Mouse (Mus musculus) testis, adult 2 months (tissue): Measurements from ENCODE around the gene Gm49333. TPM values are rescaled to one million over a fixed set of nuclear protein-coding genes. Genes with fewer than 3 reads are reported as not detected.

Experiments
- H3K27ac ChIP-seq: fragments of 200-500 bp; 2 replicates; pipeline ENCODE4 v1.5.1; 2012; ENCODE audit warnings: low read depth, low read length; ENCODE audit not compliant: control insufficient read depth, insufficient read depth
- H3K27me3 ChIP-seq: fragments of 200-500 bp; 2 replicates; pipeline ENCODE4 v1.6.1; 2012; ENCODE audit warnings: mild to moderate bottlenecking, low read length, moderate library complexity; ENCODE audit not compliant: control insufficient read depth, insufficient read depth
- H3K36me3 ChIP-seq: fragments of 200-500 bp; 2 replicates; pipeline ENCODE4 v1.6.1; 2012; ENCODE audit warnings: mild to moderate bottlenecking, low read length; ENCODE audit not compliant: control insufficient read depth, insufficient read depth
- H3K4me1 ChIP-seq: fragments of 200-500 bp; 2 replicates; pipeline ENCODE4 v1.6.1; 2012; ENCODE audit warnings: low read length; ENCODE audit not compliant: control insufficient read depth, insufficient read depth
- H3K4me3 ChIP-seq: fragments of 200-500 bp; 2 replicates; pipeline ENCODE4 v1.5.1; 2012; ENCODE audit warnings: low read depth, mild to moderate bottlenecking, low read length, moderate library complexity, mixed read lengths; ENCODE audit not compliant: control insufficient read depth
- CTCF ChIP-seq: fragments of 200-500 bp; IDR thresholded peaks from 2 replicates; pipeline ENCODE4 v1.5.1; 2012; ENCODE audit warnings: low read depth, mild to moderate bottlenecking, inconsistent platforms, low read length, moderate library complexity; ENCODE audit not compliant: control insufficient read depth, insufficient read depth, insufficient replicate concordance
- POLR2A ChIP-seq: fragments of 200-500 bp; IDR thresholded peaks from 2 replicates; pipeline ENCODE4 v1.6.1; 2012; ENCODE audit warnings: low read depth, mild to moderate bottlenecking, inconsistent platforms, low read length, moderate library complexity; ENCODE audit not compliant: control insufficient read depth
- polyA plus RNA-seq: library from polyadenylated mRNA; depleted of rRNA; stranded (reverse); fragments of >200 nt; gene quantifications from 2 replicates; pipeline ENCODE4 v1.2.3, GENCODE M21; 2012; rRNA removed

Gene Gm49333
- polyA plus RNA-seq, 1 experiment = 0.15 TPM

DNA sequence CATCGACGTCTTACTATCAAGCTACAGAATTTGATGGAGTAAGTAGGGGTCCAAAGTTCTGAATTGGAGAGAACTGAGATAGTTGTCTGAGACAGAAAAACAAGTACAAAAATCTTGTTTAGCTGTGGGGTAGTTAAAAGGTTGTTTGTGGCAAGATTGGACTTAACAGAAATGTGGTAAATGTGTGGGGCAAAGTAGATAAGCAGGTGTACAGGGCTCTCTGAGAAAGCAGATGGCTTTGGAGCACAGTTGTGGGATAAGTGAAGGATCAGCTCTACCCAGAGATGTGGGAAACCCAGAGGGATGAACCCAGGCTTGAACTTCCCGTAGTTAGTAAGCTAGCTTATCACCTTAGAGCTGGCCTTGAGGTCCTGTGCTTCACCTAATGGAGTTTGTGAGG is 79.4 kb downstream of the Gm49333 start:
- Histone ChIP-seq H3K36me3 (peaks cover 3% of the 10 kb centered on the region), H3K27ac (no peak overlapping the region), H3K4me3 (no peak overlapping the region; the same call in 1 of the 2 replicates), H3K27me3 (no peaks in the 10 kb centered on the region), H3K4me1 (peaks cover 21% of the 10 kb centered on the region)
- TF ChIP-seq CTCF = no peak
- no peak for TF ChIP-seq POLR2A

DNA sequence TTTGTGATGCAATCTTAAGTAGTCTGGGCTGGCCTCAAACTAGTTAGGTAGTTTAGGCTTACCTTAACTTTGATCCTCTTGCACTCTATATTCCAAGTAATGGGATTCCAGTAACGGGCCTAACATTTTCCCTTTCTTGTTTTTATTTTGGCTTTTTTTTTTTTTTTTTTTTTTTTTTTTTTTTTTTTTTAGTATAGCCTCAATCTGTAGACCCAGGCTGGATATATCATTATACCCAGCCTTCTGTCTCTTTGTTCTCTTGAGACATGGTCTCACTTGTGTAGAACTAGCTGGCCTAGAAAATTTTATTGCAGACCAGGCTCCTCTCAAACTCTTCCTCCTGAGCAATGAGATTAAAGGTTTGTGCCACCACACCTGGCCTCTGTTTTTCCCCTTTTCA is 80.2 kb downstream of the Gm49333 start:
- no peak overlapping the region for H3K4me3 ChIP-seq
- no peak overlapping the region; the same call in 1 of the 2 replicates for H3K27ac ChIP-seq
- peaks cover 1% of the 10 kb centered on the region for H3K36me3 ChIP-seq
- no peaks in the 10 kb centered on the region for H3K27me3 ChIP-seq
- peaks cover 21% of the 10 kb centered on the region for H3K4me1 ChIP-seq
- TF ChIP-seq POLR2A (no peak), CTCF (no peak)

DNA sequence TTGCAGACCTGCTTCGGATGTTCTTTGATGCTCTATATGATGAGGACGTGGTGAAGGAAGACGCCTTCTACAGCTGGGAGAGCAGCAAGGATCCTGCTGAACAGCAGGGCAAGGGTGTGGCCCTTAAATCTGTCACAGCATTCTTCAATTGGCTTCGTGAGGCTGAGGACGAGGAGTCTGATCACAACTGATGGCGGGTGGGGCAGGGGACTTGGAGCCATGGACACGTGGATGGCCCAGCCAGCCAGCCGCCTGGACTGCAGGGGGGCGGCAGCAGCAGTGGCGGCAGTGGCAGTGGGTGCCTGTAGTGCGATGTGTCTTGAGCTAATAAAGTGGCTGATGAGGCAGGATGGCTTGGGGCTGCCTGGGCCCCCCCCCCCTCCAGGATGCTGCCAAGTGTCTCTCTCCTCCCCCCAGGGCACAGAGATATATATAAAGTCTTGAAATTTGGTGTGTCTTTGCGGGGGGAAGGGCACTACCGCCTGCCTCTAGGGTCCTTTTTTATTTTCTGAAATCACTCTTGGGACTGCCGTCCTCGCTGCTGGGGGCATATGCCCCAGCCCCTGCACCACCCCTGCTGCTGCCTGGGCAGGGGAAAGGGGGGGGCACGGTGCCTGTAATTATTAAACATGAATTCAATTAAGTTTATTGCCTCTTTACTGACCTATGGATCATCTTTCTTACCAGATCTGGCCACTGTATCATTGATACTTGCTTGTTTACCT is 81.0 kb downstream of the Gm49333 start:
- no peaks in the 10 kb centered on the region for H3K27me3 ChIP-seq

DNA sequence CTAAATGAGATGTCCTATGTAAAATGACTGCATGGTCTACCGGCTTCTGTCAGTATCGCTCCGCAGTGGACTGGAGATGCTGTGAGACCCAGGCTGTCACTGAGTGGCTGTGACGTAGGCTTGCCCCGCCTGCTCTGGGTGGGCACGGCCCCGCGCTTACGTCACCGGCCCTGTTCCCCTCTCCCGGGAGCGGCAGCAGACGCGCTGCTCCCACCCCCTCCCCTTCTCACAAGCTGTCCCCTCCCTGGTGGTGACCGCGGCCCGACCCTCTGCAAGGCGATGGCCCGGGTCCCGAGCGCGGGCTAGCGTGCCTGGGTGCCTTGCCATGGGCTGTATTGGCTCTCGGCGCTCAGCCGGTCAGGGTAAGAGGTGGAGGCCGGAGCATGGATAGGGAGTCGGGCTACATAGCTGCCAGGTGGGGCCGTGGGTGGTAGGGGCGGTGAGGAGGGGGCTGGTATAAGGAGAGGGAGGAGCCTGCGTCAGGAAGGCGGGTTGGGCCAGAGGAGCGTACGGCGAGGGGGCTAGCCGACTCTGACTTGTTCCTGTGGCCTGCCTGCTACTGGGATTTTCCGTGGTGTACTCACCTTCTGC is 81.8 kb downstream of the Gm49333 start, which contains the start of gene Fam131a:
Gene Fam131a, plus strand, starts transcription at position 131 of the 591 bp plus-strand sequence.
- Histone ChIP-seq H3K27me3 (no peaks in the 10 kb centered on the region), H3K4me3 (peak within 1 kb of the TSS; percentile 95), H3K27ac (peak within 1 kb of the TSS; percentile 59), H3K4me1 (peaks cover 21% of the 10 kb centered on the region), H3K36me3 (no peaks in the 10 kb centered on the region; the same call in 1 of the 2 replicates)
- TF ChIP-seq POLR2A = peak; percentile 65; the same call in 1 of the 2 replicates
- no peak for TF ChIP-seq CTCF

More for the DNA sequence above, 81.0 kb downstream of the Gm49333 start:
- peak overlapping the region; percentile 44 for H3K27ac ChIP-seq
- peaks cover 21% of the 10 kb centered on the region for H3K4me1 ChIP-seq
- H3K36me3 ChIP-seq = no peaks in the 10 kb centered on the region; the same call in 1 of the 2 replicates
- peak overlapping the region; percentile 55 for H3K4me3 ChIP-seq
- no peak for TF ChIP-seq CTCF
- TF ChIP-seq POLR2A = no peak

DNA sequence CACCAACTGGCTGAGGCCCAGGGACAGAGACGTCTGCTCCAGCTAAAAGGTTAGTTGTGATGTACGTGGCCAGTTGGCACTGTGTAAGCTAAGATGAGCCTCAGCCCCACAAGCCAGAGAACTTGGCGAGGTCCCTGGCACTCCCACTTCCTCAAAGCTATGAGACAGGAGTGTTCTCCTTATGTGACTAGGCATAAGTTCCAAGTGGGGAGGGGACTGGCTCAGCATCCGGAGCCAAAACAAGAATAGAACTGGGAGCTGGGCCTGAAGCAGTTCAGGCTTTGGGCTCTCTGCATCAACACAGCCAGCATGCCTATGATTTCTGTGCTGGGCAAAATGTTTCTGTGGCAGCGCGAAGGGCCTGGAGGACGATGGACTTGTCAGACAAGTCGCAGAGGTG is 83.4 kb downstream of the Gm49333 start:
- Histone ChIP-seq H3K36me3 (no peaks in the 10 kb centered on the region; the same call in 1 of the 2 replicates), H3K27ac (no peak overlapping the region; the same call in 1 of the 2 replicates), H3K4me3 (peak overlapping the region; percentile 95), H3K4me1 (peaks cover 21% of the 10 kb centered on the region), H3K27me3 (no peaks in the 10 kb centered on the region)
- TF ChIP-seq POLR2A (no peak), CTCF (no peak)

Other genes starting within 250 kb of the Gm49333 start
- gene Abcc5, start 185.2 kb upstream of the Gm49333 start, polyA plus RNA-seq = 16.6 and 19.8 TPM in 2 replicates
- 38.7 and 41.8 TPM in 2 replicates for gene Eif2b5, start 112.8 kb upstream of the Gm49333 start, polyA plus RNA-seq
- 10.2 and 11.6 TPM in 2 replicates for gene Dvl3, start 94.6 kb upstream of the Gm49333 start, polyA plus RNA-seq
- 112 and 119 TPM in 2 replicates for gene Ap2m1, start 76.1 kb upstream of the Gm49333 start, polyA plus RNA-seq
- gene Abcf3, start 63.0 kb upstream of the Gm49333 start, polyA plus RNA-seq = 77.2 and 83.0 TPM in 2 replicates
- gene Vwa5b2, start 22.1 kb upstream of the Gm49333 start, polyA plus RNA-seq = 0.09 and 0.13 TPM in 2 replicates
- gene Eef1akmt4, start within 50 bp of the Gm49333 start, polyA plus RNA-seq = 5.1 and 5.4 TPM in 2 replicates
- 18.8 and 22.5 TPM in 2 replicates for gene Alg3, start 125 bp downstream of the Gm49333 start, polyA plus RNA-seq
- gene Camk2n2, start 9.7 kb downstream of the Gm49333 start, polyA plus RNA-seq = 21.5 and 22.1 TPM in 2 replicates
- 0.35 and 0.41 TPM in 2 replicates for gene Ece2, start 18.2 kb downstream of the Gm49333 start, polyA plus RNA-seq
- gene Psmd2, start 40.0 kb downstream of the Gm49333 start, polyA plus RNA-seq = 241 and 287 TPM in 2 replicates
- gene Eif4g1, start 56.7 kb downstream of the Gm49333 start, polyA plus RNA-seq = 251 and 267 TPM in 2 replicates
- gene Fam131a, start 81.6 kb downstream of the Gm49333 start, polyA plus RNA-seq = 102 and 116 TPM in 2 replicates
- gene Polr2h, start 106.1 kb downstream of the Gm49333 start, polyA plus RNA-seq = 10.1 and 11.0 TPM in 2 replicates
- gene Clcn2, start 106.1 kb downstream of the Gm49333 start, polyA plus RNA-seq = 68.6 and 77.2 TPM in 2 replicates
- 1.6 and 2.9 TPM in 2 replicates for gene Chrd, start 121.5 kb downstream of the Gm49333 start, polyA plus RNA-seq
- 0.22 and 0.53 TPM in 2 replicates for gene Thpo, start 122.9 kb downstream of the Gm49333 start, polyA plus RNA-seq